Mouse (Mus musculus) CD4-positive, CD25-positive, alpha-beta regulatory T cell, adult 4 months (primary cell): ENCODE results near the gene Cep126. TPM values are rescaled to one million over a fixed set of nuclear protein-coding genes. Genes with fewer than 3 reads are reported as not detected.

Experiments used
- polyA plus RNA-seq, 2 experiments: library from polyadenylated mRNA; unstranded; fragments of 100-300 nt; shearing (Covaris generic); gene quantifications; one replicate each; pipeline ENCODE4 v1.2.1; 2017

Gene Cep126
- polyA plus RNA-seq, 2 experiments from 2014 or later = not detected

Other genes starting within 250 kb of the Cep126 start
- gene Yap1, start 129.7 kb downstream of the Cep126 start, polyA plus RNA-seq = not detected
- under 1 TPM in 1 of 2 experiments, not detected in 1; 0.54 TPM for gene Cfap300, start 91.5 kb downstream of the Cep126 start, polyA plus RNA-seq